Mouse (Mus musculus): ENCODE results near the gene Pak6.
A peak's percentile ranks its signal among the peaks of the same experiment; 100 is the strongest.

DNA sequence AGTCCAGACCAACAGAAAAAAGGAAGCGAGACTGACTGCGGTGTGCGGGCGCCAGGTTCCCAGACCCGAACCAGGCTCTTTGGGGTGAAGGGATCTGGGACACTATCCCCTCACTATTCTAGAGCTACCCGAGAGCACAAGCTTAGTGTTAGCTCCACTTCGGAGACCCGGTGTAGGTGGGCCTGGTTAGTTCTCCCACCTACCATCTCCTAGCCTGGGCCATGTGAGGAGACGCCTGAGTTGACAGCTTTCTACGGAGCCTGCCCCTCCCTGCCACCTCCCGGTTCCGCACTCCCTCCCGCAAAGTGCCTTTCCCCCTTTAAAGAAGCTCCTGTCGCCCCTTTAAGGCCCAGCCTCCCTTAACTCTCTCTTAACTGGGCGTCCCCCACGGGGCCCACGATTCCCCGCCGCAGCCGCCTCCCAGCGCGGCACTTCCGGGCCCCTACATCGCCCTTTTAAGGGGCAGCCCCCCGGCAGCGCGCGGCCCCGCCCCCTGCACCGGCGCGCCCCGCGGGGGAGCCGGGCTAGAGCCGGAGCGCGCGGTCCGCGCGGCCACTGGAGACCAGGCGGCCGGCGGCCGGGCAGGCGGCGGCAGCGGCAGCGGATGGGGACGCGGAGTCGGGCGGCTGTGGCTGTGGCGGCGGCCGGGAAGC, 82.3 kb downstream of the Pak6 start, which contains the start of gene Inafm2:
- no peak for TF ChIP-seq CTCF (IDR thresholded peaks at IDR 0.05; ENCODE audit: insufficient read depth, low read length)
- peak; percentile 63; the same call in 1 of the 2 replicates for TF ChIP-seq POLR2A (IDR thresholded peaks at IDR 0.05; ENCODE audit: borderline replicate concordance, extremely low read depth, low read depth, low read length)
